Comparison of ENCODE assay signal across 28 mouse cellular contexts in genomic region chr16:43597375-43598060, GRCm38 (mm10).
DNase-seq lines count a peak whose midpoint lies in the region; ATAC-seq and TF ChIP-seq lines count a peak whose summit lies in the region.
"Had no signal": no experiment of that assay in that cellular context is flagged by ENCODE, and none has a peak within 500 bp of the region (broad histone marks: within the 10 kb centered on the region; RNA-seq: fewer than 3 reads in every experiment).

No protein-coding gene starts in this region.

- no peak overlapping the region for H3K9ac ChIP-seq in intestine, embryonic 15.5 days
- no peak overlapping the region for H3K9ac ChIP-seq in intestine, postnatal 0 days (ENCODE audit: low read depth, low read length)
- H3K9ac ChIP-seq in hindbrain, embryonic 11.5 days (ENCODE audit: low read depth, low read length) = no peak overlapping the region
- H3K9ac ChIP-seq: embryonic facial prominence, embryonic 12.5 days; heart, embryonic 13.5 days; hindbrain, embryonic 13.5 days; liver, embryonic 14.5 days; lung, embryonic 15.5 days; midbrain, embryonic 13.5 days had no signal

- WGBS in intestine, embryonic 15.5 days = 74% methylated on average over 7 of the region's 7 CpGs
- WGBS in intestine, postnatal 0 days = 56% methylated on average over 7 of the region's 7 CpGs
- WGBS in hindbrain, embryonic 11.5 days = 89% methylated on average over 7 of the region's 7 CpGs

- no peak overlapping the region for H3K27ac ChIP-seq in intestine, embryonic 15.5 days
- H3K27ac ChIP-seq in intestine, postnatal 0 days (ENCODE audit: low read depth, low read length) = no peak overlapping the region
- no peak overlapping the region for H3K27ac ChIP-seq in hindbrain, embryonic 11.5 days (ENCODE audit: low read depth, low read length)
- H3K27ac ChIP-seq: embryonic facial prominence, embryonic 12.5 days; heart, adult 2 months; heart, embryonic 13.5 days; hindbrain, embryonic 13.5 days; liver, embryonic 14.5 days; lung, embryonic 15.5 days; midbrain, embryonic 13.5 days; stomach, postnatal 0 days had no signal

- H3K27me3 ChIP-seq in intestine, embryonic 15.5 days (replicated peaks) = no peaks in the 10 kb centered on the region
- H3K27me3 ChIP-seq in intestine, postnatal 0 days (replicated peaks; ENCODE audit: control insufficient read depth, insufficient read depth, low read length) = no peaks in the 10 kb centered on the region
- H3K27me3 ChIP-seq in hindbrain, embryonic 11.5 days (ENCODE audit: control insufficient read depth, insufficient read depth, low read length) = no peaks in the 10 kb centered on the region
- H3K27me3 ChIP-seq: embryonic facial prominence, embryonic 12.5 days; heart, embryonic 13.5 days; hindbrain, embryonic 13.5 days; lung, embryonic 15.5 days; megakaryocyte, embryonic 14.5 days; midbrain, embryonic 13.5 days; Patski had no signal

- H3K36me3 ChIP-seq in intestine, embryonic 15.5 days = no peaks in the 10 kb centered on the region
- H3K36me3 ChIP-seq in intestine, postnatal 0 days (ENCODE audit: control insufficient read depth, insufficient read depth) = no peaks in the 10 kb centered on the region
- H3K36me3 ChIP-seq in hindbrain, embryonic 11.5 days (ENCODE audit: control insufficient read depth, insufficient read depth, low read length) = no peaks in the 10 kb centered on the region
- H3K36me3 ChIP-seq: embryonic facial prominence, embryonic 12.5 days; G1E; lung, embryonic 15.5 days had no signal

- peak; percentile 53; the same call in 1 of the 2 replicates for ATAC-seq in intestine, embryonic 15.5 days
- no peak for ATAC-seq in intestine, postnatal 0 days
- no peak for ATAC-seq in hindbrain, embryonic 11.5 days (ENCODE audit: low FRiP score)
- no peak for ATAC-seq in inflammation-experienced regulatory T-cells, adult 6 months
- ATAC-seq: forebrain, embryonic 14.5 days; midbrain, embryonic 13.5 days; Patski had no signal

- H3K9me3 ChIP-seq in intestine, embryonic 15.5 days = no peaks in the 10 kb centered on the region
- no peaks in the 10 kb centered on the region for H3K9me3 ChIP-seq in intestine, postnatal 0 days (ENCODE audit: control insufficient read depth)
- H3K9me3 ChIP-seq in hindbrain, embryonic 11.5 days (ENCODE audit: control insufficient read depth, low read length) = no peaks in the 10 kb centered on the region
- H3K9me3 ChIP-seq: embryonic facial prominence, embryonic 12.5 days; G1E; heart, embryonic 13.5 days; hindbrain, embryonic 13.5 days; lung, embryonic 15.5 days; megakaryocyte, embryonic 14.5 days; midbrain, embryonic 13.5 days had no signal

- no peak for TF ChIP-seq CTCF in intestine, postnatal 0 days (IDR thresholded peaks at IDR 0.05; ENCODE audit: low read depth)

- peak; percentile 36 to 43 for DNase-seq in cerebellum, postnatal 14 days
- DNase-seq in cerebellum, adult 11-12 months = no peak
- peak; percentile 79 to 92 for DNase-seq in layer of hippocampus, adult 18-20 months (ENCODE audit: low spot score in 2 of 2)
- DNase-seq in hindbrain, embryonic 11.5 days (ENCODE audit: low spot score) = no peak
- DNase-seq: adrenal gland, adult 2 months; cerebellum, adult 8-10 months; gastrocnemius, postnatal 25 days; heart, adult 2 months; heart, postnatal 14 days; kidney, postnatal 36 days; lung, postnatal 36 days; thymus, adult 2 months; thymus, postnatal 4 days had no signal

- H3K4me3 ChIP-seq in intestine, embryonic 15.5 days (replicated peaks) = no peak overlapping the region
- no peak overlapping the region for H3K4me3 ChIP-seq in intestine, postnatal 0 days (ENCODE audit: low read depth, low read length)
- no peak overlapping the region for H3K4me3 ChIP-seq in hindbrain, embryonic 11.5 days (ENCODE audit: low read depth, low read length)
- H3K4me3 ChIP-seq: embryonic facial prominence, embryonic 12.5 days; erythroblast, embryonic 14.5 days; heart, adult 2 months; heart, embryonic 13.5 days; hindbrain, embryonic 13.5 days; lung, embryonic 15.5 days; megakaryocyte, embryonic 14.5 days; midbrain, embryonic 13.5 days had no signal

- no peak overlapping the region for H3K4me2 ChIP-seq in intestine, embryonic 15.5 days (replicated peaks)
- no peak overlapping the region for H3K4me2 ChIP-seq in intestine, postnatal 0 days (replicated peaks; ENCODE audit: low read depth)
- H3K4me2 ChIP-seq in hindbrain, embryonic 11.5 days (replicated peaks; ENCODE audit: low read depth, low read length) = no peak overlapping the region
- H3K4me2 ChIP-seq: embryonic facial prominence, embryonic 12.5 days; heart, embryonic 13.5 days; hindbrain, embryonic 13.5 days; lung, embryonic 15.5 days; midbrain, embryonic 13.5 days had no signal

- H3K4me1 ChIP-seq in intestine, embryonic 15.5 days (replicated peaks) = no peaks in the 10 kb centered on the region
- no peaks in the 10 kb centered on the region for H3K4me1 ChIP-seq in intestine, postnatal 0 days (replicated peaks; ENCODE audit: control insufficient read depth, insufficient read depth, low read length)
- no peaks in the 10 kb centered on the region for H3K4me1 ChIP-seq in hindbrain, embryonic 11.5 days (replicated peaks; ENCODE audit: control insufficient read depth, insufficient read depth, low read length)
- H3K4me1 ChIP-seq: hindbrain, embryonic 13.5 days; lung, embryonic 15.5 days; megakaryocyte, embryonic 14.5 days had no signal

Comparison
In these comparisons a context has a peak if more than half of its experiments do, and no peak if none do; other contexts are left out.
1. DNase-seq: peak in cerebellum, postnatal 14 days (2 of 2) and layer of hippocampus, adult 18-20 months (2 of 2); none in cerebellum, adult 11-12 months (single experiment) and hindbrain, embryonic 11.5 days (single experiment).